Comparison of ENCODE assay signal across 8 mouse cellular contexts in genomic region chr11:50325496-50326301, GRCm38 (mm10). TPM values are rescaled to one million over a fixed set of nuclear protein-coding genes. Genes with fewer than 3 reads are reported as not detected.
DNase-seq lines count a peak whose midpoint lies in the region; ATAC-seq lines count a peak whose summit lies in the region.

TSS of gene Canx (minus strand) at chr11:50325673.

- no peaks in the 10 kb centered on the region for H3K9me3 ChIP-seq in heart, embryonic 10.5 days
- no peaks in the 10 kb centered on the region for H3K9me3 ChIP-seq in kidney, embryonic 15.5 days (replicated peaks)

- peaks cover 27% of the 10 kb centered on the region for H3K4me1 ChIP-seq in heart, embryonic 10.5 days
- H3K4me1 ChIP-seq in kidney, embryonic 15.5 days = peaks cover 27% of the 10 kb centered on the region

- peak; percentile 97 to 98 for DNase-seq in B cell, adult 2 months
- peak; percentile 100 for DNase-seq in brain, adult 2 months (ENCODE audit: low read depth, low spot score)
- DNase-seq in heart, embryonic 10.5 days (ENCODE audit: low spot score) = peak; percentile 100
- DNase-seq in liver = peak; percentile 98
- peak; percentile 98 for DNase-seq in spleen, postnatal 4 days (ENCODE audit: low spot score in 2 of 2)

- peak within 1 kb of the TSS; percentile 99 for H3K27ac ChIP-seq in heart, embryonic 10.5 days
- H3K27ac ChIP-seq in kidney, embryonic 15.5 days = peak within 1 kb of the TSS; percentile 94

- H3K36me3 ChIP-seq in heart, embryonic 10.5 days = peaks cover 5% of the 10 kb centered on the region; the same call in 1 of the 2 replicates
- peaks cover 6% of the 10 kb centered on the region for H3K36me3 ChIP-seq in kidney, embryonic 15.5 days

- peak; percentile 95 for ATAC-seq in erythroblast, adult 5-6 weeks (replicated peaks; ENCODE audit: low FRiP score, poor library complexity, severe bottlenecking)
- ATAC-seq in kidney, embryonic 15.5 days (replicated peaks; ENCODE audit: low FRiP score) = peak; percentile 98
- ATAC-seq in monocyte, adult 5-6 weeks (replicated peaks; ENCODE audit: insufficient number of reproducible peaks, low FRiP score, low TSS enrichment, poor library complexity, severe bottlenecking) = peak; percentile 99

- peak within 1 kb of the TSS; percentile 64 for H3K4me2 ChIP-seq in kidney, embryonic 15.5 days

- H3K4me3 ChIP-seq in heart, embryonic 10.5 days = peak within 1 kb of the TSS; percentile 91
- H3K4me3 ChIP-seq in kidney, embryonic 15.5 days (replicated peaks) = peak within 1 kb of the TSS; percentile 97

- H3K9ac ChIP-seq in kidney, embryonic 15.5 days = peak within 1 kb of the TSS; percentile 99

- WGBS in heart, embryonic 10.5 days = under 1% methylated on average over 64 of the region's 64 CpGs
- under 1% methylated on average over 64 of the region's 64 CpGs for WGBS in kidney, embryonic 15.5 days

- H3K27me3 ChIP-seq in heart, embryonic 10.5 days (ENCODE audit: insufficient read depth, poor library complexity, severe bottlenecking) = no peaks in the 10 kb centered on the region
- no peaks in the 10 kb centered on the region for H3K27me3 ChIP-seq in kidney, embryonic 15.5 days

RNA-seq across cellular contexts. Expression of gene Canx, which starts in this region (rescaled TPM):
- 98.6 and 101 TPM in 2 replicates for total RNA-seq in erythroblast, adult 5-6 weeks (2015; ENCODE audit: low replicate concordance)
- 226 and 340 TPM in 2 replicates for total RNA-seq in erythroblast, adult 5-6 weeks (2017; ENCODE audit: low replicate concordance)
- polyA plus RNA-seq in heart, embryonic 10.5 days (2016; fragmentation: Nextera tagmentation; extraction: Ambion mirVana) = 354 and 363 TPM in 2 replicates
- polyA plus RNA-seq in kidney, embryonic 15.5 days (2015; fragmentation: Nextera tagmentation; extraction: Ambion mirVana) = 372 and 393 TPM in 2 replicates
- 473 to 555 TPM (median 517 TPM) in 3 replicates for total RNA-seq in monocyte, adult 5-6 weeks (2017)

Comparison
In these comparisons a context has a peak if more than half of its experiments do, and no peak if none do; other contexts are left out.
1. Peak in every context shown above with its lines: DNase-seq, ATAC-seq, H3K4me3 ChIP-seq and H3K27ac ChIP-seq.